Mouse (Mus musculus): ENCODE results near the gene Fos.

Gene Fos

GRCm38 (mm10) chr12:85490096-85490820 is 16.6 kb downstream of the Fos start:
- DNase-seq, result no peak

GRCm38 (mm10) chr12:85490991-85491390 is 17.3 kb downstream of the Fos start:
- DNase-seq, result no peak

- DNase-seq, result peak in 1 of 2 experiments; percentile 54
Measured at GRCm38 (mm10) chr12:85492084-85492645, 18.5 kb downstream of the Fos start.

- DNase-seq, result no peak
Measured at GRCm38 (mm10) chr12:85496336-85496735, 22.6 kb downstream of the Fos start.

- DNase-seq, result peak in 1 of 2 experiments; percentile 78
Measured at GRCm38 (mm10) chr12:85496755-85497154, 23.1 kb downstream of the Fos start.

GRCm38 (mm10) chr12:85497310-85498135 is 23.8 kb downstream of the Fos start:
- DNase-seq, result no peak

- DNase-seq, result no peak
Measured at GRCm38 (mm10) chr12:85499001-85499400, 25.3 kb downstream of the Fos start.

GRCm38 (mm10) chr12:85502682-85503081 is 29.0 kb downstream of the Fos start:
- DNase-seq, result no peak

- DNase-seq, result no peak
Measured at GRCm38 (mm10) chr12:85508235-85508634, 34.5 kb downstream of the Fos start.

- no peak for DNase-seq
Measured at GRCm38 (mm10) chr12:85510013-85510412, 36.3 kb downstream of the Fos start.

- DNase-seq, result no peak
Measured at GRCm38 (mm10) chr12:85513789-85514447, 40.2 kb downstream of the Fos start.

GRCm38 (mm10) chr12:85514958-85515357 is 41.3 kb downstream of the Fos start:
- DNase-seq, result no peak

GRCm38 (mm10) chr12:85515865-85516264 is 42.2 kb downstream of the Fos start:
- DNase-seq, result no peak

- no peak for DNase-seq
Measured at GRCm38 (mm10) chr12:85517339-85517738, 43.6 kb downstream of the Fos start.

- no peak for DNase-seq
Measured at GRCm38 (mm10) chr12:85518009-85518408, 44.3 kb downstream of the Fos start.

- no peak for DNase-seq
Measured at GRCm38 (mm10) chr12:85519553-85519952, 45.9 kb downstream of the Fos start.

GRCm38 (mm10) chr12:85521101-85521500 is 47.4 kb downstream of the Fos start:
- no peak for DNase-seq

GRCm38 (mm10) chr12:85521673-85522072 is 48.0 kb downstream of the Fos start:
- DNase-seq, result no peak

GRCm38 (mm10) chr12:85522631-85523388 is 49.1 kb downstream of the Fos start:
- no peak for DNase-seq

- DNase-seq, result no peak
Measured at GRCm38 (mm10) chr12:85523421-85524192, 49.9 kb downstream of the Fos start.

GRCm38 (mm10) chr12:85524193-85524858 is 50.6 kb downstream of the Fos start:
- no peak for DNase-seq

Data from spleen, adult 18-20 months (tissue).